Mouse (Mus musculus): ENCODE measurements at regions not wholly inside any gene's neighbourhood (a gene's known extent, or its start where the extent isn't known, plus 50 kb on each side); places are given as distances from the start of the nearest gene placed in this dataset.
A peak's percentile ranks its signal among the peaks of the same experiment; 100 is the strongest.

DNA sequence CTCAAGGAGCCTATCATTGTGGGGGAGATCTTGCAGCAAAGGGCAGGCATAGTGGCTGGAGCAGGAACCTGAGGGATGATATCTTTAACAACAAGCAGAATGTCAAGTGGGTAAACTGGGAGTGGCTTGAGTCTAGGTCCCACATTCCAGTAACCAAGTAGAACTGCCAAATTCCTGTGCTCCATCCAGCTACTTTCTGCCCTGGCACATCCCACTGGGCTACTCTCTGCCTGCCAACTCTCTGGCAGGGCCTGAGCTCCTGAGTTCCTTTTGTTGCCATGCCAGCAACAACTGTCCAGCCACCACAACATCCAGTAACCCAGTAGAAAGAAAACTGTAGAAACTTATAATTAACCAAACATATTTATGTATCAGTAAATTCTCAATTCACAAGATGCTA, 1088.8 kb upstream of the Tenm4 start:
- DNase-seq: no peak

DNA sequence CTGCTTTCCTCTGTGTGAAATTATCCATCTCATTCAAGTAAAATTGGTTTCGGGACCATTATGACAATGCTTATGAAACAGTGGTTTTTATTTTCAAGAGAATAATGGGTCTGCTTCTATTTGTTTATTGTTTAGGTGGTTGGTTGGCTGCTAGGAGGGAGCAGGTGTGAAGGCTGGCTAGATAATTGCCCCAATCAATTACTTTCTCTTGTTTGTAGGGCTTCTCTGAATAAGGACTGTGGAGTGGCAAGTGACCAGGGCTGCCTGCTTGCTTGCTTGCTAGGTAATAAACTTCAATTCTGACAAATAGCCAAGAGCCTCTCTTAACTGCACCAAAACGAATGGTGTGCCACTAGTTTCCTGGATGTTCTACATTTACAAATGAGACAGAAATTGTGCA, 1086.7 kb upstream of the Tenm4 start:
- no peak for DNase-seq

DNA sequence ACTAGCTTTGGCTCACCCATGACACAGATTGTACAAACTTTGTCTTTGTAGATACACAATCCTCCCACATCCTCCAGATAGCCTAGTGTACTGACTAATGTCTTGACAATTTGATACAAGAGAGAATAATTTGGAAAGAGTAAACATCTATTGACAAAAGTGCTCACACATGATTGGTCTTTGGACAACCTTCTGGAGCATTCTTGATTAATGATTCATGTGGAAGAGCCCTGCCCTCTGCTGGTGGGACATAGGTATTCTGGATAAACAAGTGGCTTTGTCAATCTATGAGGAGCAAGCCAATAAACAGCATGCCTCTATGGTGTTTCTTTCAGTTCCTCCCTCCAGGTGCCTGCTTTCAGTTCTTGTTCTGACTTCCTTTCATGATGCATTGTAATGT, 1079.7 kb upstream of the Tenm4 start:
- DNase-seq: peak; percentile 33

DNA sequence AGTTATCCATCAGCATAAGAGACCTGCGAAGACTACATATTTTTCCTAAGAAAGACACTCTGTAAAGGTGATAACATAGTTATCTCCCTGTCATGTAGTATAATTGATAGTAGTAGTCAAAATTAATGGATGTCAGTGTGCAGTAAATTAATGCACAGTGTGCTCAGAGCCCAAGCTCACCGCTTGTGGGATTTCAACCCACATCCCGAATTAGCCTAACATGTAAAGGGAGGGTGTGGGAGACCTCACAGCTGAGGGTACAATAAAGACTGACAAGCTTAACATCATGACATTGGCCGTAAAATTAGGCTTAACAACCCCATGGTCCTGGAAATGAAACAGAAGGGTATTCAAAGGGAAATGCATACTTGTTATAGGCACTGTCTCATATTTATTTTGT, 1042.0 kb upstream of the Tenm4 start:
- no peak for DNase-seq

DNA sequence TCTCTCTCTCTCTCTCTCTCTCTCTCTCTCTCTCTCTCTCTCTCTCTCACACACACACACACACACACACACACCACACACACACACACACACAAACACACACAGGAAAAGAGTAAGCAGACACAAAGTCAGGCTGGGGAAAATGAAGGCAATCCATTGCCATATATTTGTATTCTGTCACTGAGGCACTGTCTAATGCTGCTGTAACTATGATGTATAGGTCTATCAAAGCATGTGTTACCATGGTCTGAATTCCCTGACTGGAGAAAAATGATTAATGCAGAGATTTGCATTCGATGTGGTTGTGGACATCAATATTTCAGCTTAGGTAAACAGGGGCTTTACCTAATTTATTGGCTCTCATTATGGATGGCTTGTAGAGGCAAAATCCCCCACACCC, 1038.0 kb upstream of the Tenm4 start:
- no peak for DNase-seq

DNA sequence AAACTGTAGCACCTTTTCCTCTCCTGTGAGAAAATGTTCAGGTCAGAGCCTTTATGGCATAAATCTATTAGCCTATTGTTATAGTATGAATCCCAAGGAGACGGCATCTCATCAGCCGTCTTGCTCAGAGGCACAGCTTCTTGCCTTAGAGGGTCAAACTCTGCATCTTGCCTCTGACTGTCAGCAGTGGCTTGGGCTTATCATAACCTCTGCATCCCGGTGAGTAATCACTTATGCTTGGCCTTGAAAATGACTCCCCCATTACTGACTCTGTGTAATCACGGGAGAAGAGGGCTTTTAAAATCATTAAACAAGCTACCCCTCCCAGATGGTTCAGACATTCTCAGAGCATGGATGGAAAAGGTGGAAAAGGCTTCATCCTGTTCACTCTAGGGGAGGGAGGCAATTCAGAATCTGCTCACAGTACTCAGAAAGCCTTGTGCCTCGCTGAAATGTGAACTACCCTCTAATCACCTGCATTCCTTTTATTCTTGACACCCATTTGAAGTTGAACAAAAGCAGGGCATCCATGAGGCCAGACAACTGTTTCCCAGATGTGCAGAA, 1036.9 kb upstream of the Tenm4 start:
- DNase-seq: no peak

DNA sequence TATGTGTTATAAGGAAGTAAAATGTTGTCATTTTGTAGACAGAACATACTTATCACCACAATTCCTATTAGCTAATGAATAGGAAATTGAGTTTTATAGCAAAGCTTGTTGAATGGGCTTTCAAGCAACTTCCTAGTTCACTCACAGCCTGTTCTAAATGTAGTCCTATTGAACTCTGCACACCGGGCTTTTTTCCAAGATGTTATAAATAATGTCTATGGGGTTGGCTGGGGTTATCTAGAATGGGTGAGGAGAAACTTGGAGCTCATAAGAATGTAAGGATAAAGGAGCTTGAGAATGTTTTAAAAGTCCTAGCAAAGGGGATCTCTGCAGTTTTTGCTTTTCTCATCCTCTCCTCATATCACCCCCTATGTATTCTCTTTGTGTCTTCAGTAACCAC, 1029.3 kb upstream of the Tenm4 start:
- DNase-seq: no peak

DNA sequence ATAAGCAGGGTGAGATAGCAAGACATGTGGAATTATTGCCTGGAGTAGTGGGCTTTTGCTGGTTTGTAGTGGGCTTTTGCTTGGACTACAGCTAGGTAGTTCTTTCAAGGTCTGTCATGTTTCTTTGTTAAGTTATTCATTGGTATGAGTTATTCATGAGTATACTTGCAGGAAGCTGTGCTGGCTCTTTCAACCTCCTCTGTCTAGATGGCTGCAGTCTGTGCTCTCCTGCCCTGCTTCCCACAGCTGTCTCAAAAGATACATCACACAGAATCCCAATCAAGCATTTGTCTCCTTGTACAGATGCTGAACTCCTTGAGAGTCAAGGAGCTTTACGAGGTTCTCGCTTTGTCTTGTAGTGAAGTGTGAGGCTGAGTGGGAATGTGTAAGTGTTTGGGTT, 1028.0 kb upstream of the Tenm4 start:
- DNase-seq: no peak

Data from kidney, adult 9 months (tissue).